Mouse (Mus musculus) adrenal gland, postnatal 4 days (tissue): Measurements from ENCODE around the gene Chml. TPM values are rescaled to one million over a fixed set of nuclear protein-coding genes. Genes with fewer than 3 reads are reported as not detected.

Experiments used
- DNase-seq, 2 experiments: peaks; one replicate each; pipeline ENCODE4 v3.0.0; 2021 to 2022; ENCODE audit warnings: low spot score in 2 of 2, mixed read lengths in 2 of 2
- total RNA-seq, 2 experiments: library from RNA; stranded (reverse); gene quantifications; 2 replicates each; pipeline ENCODE4 v1.2.3; 2021

Chml gene
- total RNA-seq, 2 experiments from 2014 or later, result 8.0 to 10.1 TPM

DNA sequence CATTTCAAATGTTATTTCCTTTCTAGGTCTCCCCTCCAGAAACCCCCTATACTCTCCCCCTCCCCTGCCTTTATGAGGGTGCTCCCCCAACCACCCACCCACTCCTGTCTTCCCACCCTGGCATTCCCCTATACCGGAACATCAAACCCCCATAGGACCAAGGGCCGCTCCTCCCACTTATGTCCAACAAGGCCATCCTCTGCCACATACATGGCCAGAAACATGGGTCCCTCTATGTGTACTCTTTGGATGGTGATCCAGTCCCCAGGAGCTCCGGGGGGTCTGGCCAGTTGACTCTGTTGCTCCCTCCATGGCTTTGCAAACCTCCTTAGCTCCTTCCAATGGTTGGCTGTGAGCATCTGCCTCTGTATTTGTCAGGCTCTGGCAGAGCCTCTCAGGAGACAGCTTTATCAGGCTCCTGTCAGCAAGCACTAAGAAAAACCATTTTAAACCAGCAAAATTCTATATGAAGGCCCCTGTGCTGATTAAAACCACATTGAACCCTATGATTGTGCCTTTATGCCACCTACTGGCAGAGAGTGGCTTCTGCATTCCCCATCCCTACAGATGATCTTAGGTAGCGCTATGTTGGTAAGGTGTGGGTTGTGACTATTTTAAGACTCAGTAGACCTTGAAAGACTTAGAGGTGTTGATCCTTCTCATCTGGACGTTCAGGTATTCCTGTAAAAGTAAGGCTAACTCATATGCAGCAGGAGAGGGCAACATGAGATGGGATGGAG, 23.9 kb downstream of the Chml start:
- DNase-seq, result no peak

GRCm38 (mm10) chr1:175659900-175660299, 32.8 kb downstream of the Chml start:
- DNase-seq, result no peak

DNA sequence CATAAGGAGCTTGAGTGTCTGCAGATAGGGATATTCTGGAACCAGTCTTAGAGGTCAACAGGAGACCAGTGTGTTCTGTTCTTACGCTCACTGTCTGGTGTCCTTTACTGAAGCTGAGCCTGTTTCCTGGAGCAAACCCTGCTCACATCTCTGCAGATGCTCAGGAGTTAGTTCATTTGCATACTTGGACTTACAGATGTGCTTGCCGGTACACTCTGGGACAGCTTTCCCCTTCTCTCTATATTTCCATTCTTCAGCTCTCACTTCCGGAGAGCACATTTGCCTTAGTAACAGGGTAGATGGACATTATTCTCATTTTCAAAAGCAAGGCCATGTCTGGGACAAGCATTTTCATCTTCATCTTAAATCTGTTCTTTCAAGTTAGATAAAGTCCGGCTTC, 44.1 kb downstream of the Chml start:
- no peak for DNase-seq

DNA sequence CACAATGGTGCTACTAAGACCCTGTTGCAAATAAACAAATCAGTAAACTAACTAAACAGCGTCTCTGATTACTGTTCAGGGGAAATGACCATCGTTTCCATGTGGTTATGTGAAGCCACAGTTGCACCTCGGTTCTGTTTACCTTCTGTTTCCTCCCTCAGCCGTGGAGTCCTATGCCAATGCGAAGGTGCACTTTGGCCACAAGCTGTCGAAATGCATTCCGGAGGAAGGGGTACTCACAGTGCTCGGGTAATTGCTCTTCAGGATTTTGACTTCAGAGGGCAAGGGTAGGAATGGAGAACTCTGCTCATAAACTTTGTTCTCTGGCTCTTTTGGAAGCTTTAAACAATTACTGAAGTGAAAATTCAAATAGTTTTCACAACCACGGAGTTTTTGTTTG, 45.7 kb downstream of the Chml start:
- no peak for DNase-seq

GRCm38 (mm10) chr1:175643496-175644265, 49.0 kb downstream of the Chml start:
- DNase-seq, result no peak

GRCm38 (mm10) chr1:175640435-175641150, 52.1 kb downstream of the Chml start:
- no peak for DNase-seq

DNA sequence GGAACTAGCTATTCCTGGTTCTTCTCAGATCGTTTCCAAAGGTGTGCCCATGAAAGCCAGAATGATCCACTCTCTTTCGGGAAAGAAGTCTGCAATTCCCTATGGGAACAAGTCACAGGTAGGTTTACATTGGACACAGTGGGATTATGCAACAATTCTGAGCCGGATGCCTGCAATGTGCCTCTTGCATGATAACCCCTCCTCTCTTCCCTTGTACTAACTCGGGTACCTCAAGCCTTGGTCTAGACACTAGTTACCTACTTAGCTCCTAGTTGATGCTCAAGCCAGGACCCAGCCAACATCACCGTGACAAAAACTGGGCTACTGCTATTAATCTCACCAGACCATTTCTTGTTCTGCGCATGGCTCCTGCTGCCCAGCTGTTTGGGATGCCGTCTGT, 53.6 kb downstream of the Chml start:
- DNase-seq, result no peak

DNA sequence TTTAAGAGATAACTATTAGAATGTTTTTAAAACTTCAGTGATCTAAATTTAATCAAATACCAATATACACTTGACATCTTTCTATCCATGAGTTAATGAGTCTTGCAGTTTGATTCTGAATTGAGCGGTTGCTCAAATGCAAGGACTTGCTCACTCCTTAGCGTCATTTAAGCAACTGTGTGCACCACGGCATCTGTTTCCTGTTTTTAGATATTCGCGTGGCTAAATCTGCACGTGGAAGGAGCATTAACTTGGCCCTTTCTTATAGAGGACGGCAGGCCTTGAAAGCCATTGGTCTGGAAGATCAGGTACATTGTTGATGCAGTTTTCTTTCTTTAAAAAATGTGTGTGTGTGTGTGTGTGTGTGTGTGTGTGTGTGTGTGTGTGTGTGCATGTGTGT, 55.0 kb downstream of the Chml start:
- no peak for DNase-seq

DNA sequence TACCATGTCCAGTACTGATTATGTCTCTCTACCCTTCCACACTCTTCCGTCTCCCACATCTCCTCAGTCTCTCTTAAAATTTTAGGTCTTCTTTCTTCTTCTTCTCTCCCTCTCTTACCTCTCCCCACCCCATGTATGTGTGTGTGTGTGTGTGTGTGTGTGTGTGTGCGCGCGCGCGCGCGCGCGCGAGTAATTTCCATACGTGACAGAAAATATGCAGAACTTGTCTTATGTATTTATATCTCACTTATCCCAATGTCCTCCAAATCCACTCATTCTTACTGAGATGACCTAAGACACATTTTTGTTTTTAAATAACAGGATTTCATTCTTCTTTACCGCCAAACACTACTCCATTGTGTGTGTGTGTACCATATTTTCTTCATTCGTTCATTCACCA, 60.2 kb downstream of the Chml start:
- DNase-seq, result no peak

Other genes with a start within 250 kb of the Chml start
- 1 to 10 TPM; 6.9 to 9.2 TPM for gene Rgs7, start 200.4 kb downstream of the Chml start, total RNA-seq
- 1 to 10 TPM in 1 of 2 experiments, under 1 TPM in 1; 0.84 to 4.2 TPM for gene Kmo, start 72.5 kb downstream of the Chml start, total RNA-seq
- 100 to 1,000 TPM; 159 to 176 TPM for gene Fh1, start 67.3 kb downstream of the Chml start, total RNA-seq
- gene Opn3, start 125 bp downstream of the Chml start, total RNA-seq, result 1 to 10 TPM; 6.3 to 7.9 TPM
- gene Wdr64, start 5.7 kb upstream of the Chml start, total RNA-seq, result not detected
- gene Exo1, start 187.7 kb upstream of the Chml start, total RNA-seq, result 10 to 100 TPM; 13.1 to 16.1 TPM
- gene Gm38100, start 227.4 kb upstream of the Chml start, total RNA-seq, result not detected